Mouse (Mus musculus) NIH3T3 (cell line): ENCODE data around the gene Calr4.
A peak's percentile ranks its signal among the peaks of the same experiment; 100 is the strongest.

ENCODE experiments used
- DNase-seq: peaks from one replicate; pipeline ENCODE4 v3.0.0-alpha.2; 2012; ENCODE audit warnings: low read depth

Calr4 gene

GRCm38 (mm10) chr4:109236186-109236879 lies 2.0 kb downstream of the Calr4 start:
- DNase-seq, result no peak

GRCm38 (mm10) chr4:109238428-109239268 lies 4.4 kb downstream of the Calr4 start:
- DNase-seq, result peak; percentile 87

DNA sequence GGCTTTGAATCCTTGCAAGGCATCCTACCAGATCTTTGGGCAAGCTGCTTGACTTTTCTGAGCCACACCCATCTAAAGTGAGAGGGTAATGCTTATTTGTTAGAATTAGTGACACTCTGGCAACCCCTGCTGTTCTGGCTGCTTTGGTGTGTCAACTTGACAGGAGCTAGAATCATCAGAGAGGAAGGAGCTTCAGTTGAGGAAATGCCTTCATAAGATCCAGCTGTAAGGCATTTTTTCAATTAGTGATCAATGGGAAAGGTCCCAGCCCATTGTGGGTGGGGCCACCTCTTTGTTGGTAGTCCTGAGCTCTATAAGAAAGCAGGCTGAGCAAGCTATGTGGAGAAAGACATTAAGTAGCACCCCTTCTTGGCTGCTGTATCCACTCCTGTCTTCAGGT lies 6.9 kb downstream of the Calr4 start:
- peak; percentile 63 for DNase-seq

DNA sequence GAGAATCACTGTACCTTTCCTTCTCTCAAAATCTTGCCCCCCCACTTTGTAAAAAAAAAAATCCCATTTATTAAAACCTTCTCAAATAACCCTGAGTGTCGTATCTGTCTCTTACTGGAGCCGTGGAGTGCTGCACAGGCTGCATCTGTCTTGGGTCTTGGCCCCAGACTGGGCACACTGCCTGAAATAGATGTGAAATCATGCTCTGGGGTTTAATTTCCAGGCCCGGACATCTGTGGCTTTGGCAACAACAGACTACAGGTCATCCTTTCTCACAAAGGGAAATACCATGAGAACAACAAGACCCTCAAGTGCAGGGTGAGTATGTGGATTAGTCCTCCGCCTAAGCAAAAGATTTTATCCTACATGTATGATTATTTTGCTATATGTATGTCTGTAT lies 7.6 kb downstream of the Calr4 start:
- peak; percentile 91 for DNase-seq

DNA sequence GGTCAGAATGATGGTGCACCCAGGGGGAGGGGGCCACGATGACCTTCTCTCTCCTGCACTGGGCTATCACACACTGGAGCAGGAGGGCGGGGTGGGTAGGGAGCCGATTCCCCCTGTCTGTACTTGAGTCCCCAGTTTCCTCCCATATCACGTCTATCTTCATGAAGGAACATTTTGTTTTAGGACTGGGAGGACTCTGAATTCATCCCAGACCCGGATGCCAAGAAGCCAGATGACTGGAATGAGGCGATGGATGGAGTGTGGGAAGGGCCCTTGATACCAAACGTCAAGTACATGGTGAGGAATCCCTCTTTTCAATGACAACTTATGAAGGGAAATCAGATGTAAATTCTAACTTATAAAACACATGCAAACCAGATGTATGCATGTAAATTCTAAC lies 10.2 kb downstream of the Calr4 start:
- no peak for DNase-seq

DNA sequence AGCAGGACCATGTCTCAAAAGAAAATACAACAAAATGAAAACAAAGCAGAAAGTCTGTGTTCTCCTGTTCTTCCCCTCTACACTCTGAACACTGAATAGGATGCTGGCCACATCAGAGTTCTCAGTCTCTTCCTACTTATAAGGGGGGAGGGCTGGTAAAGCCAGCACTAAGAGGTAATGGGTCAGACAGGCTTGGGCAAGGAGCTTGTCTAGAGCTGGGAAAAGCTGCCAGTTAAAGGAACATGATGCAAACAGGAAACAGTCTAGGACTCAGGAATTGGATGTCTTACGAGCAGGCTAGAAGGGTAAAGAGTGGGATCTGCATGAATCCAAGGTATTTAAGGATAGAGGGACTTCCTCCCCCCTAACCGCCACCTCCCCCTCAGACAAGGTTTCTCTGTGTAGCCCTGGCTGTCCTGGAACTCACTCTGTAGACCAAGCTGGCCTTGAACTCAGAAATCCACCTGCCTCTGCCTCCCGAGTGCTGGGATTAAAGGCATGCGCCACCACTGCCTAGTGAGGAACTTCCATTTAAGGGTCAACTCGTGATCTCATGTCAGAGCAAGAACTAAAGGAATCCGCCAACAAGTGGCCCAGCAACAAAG lies 10.8 kb downstream of the Calr4 start:
- no peak for DNase-seq

- DNase-seq, result peak; percentile 54
Observed at GRCm38 (mm10) chr4:109251605-109252004, 17.3 kb downstream of the Calr4 start.

GRCm38 (mm10) chr4:109252199-109252598 lies 17.9 kb downstream of the Calr4 start:
- no peak for DNase-seq

DNA sequence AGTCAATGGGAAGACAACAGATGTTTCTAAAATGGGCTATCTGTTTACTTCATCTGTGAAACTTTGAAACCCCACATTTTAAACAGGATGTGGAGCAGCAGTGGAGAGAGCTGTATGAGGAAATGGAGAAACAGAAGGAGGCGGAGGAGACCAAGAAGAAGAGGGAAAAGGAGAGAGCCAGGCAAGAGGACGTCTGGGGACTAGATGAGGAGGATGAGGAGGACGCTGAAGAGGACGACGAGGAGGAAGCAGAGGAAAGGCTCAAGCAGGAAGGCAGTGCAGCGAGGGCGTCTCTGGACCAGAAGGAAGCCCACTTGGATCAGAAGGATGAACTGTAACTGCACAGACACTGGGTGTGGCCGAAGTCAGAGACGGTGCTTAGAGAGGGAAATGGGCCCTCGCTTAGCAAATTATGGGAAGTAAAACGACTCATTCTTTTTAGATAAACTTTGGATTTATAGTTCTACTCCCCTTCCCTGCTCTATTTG lies 19.4 kb downstream of the Calr4 start:
- no peak for DNase-seq

DNA sequence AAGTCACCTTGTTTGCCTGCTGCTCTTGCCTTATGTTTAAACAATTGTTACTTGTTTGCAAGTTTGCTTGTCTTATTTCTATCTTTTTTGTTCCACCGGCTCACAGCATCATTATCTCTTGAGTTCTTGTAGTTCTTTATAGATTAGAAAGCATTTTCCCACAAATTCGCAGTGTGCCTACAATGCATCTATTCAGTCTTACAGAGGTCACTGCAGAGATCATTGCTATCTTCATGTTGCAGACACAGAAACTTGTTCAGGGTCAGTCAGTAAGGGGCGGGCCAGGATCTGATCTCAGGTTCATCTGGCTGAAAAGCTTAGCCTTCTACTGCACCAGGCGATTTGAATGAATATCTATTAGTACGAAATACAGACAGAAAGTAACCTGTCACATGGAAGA lies 20.2 kb downstream of the Calr4 start:
- DNase-seq, result no peak

DNA sequence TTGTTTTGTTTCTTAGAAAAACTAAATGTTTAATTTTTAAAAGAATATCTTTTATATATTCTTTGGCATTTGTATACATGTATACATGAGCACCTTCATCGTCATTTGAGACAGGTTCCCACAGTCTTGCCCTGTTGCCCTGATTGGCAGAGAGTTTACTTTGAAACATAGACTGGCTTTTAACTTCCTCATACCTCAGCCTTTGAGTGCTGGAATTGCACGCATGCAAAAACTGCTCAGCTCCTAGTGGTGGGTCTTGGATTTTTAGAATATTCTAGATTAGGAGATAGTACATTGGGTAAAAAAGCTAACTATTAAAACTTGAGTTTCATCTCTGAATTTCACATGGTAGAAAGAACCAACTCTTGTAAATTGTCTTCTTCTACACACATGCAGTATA lies 21.0 kb downstream of the Calr4 start:
- no peak for DNase-seq

- no peak for DNase-seq
Observed at GRCm38 (mm10) chr4:109255727-109256417, 21.6 kb downstream of the Calr4 start.

DNA sequence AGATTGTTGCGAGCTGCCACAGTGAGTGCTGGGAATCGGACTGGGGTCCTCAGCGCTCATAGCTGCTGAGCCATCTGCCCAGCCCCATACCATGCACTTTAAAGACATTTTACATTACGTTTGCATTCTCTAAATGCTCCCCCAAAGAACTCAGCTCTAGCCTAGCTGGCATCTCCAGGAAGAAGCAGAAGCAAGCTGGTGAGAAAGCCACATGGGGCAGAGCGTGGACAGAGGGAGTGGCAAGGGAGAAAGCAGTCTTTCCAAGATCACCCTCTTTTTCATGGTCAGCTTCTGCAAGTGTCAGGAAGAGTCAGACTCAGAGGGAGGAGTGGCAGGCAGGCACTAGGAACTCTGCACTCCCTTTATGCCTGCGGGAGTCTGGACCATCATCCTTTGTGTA lies 22.5 kb downstream of the Calr4 start:
- no peak for DNase-seq

DNA sequence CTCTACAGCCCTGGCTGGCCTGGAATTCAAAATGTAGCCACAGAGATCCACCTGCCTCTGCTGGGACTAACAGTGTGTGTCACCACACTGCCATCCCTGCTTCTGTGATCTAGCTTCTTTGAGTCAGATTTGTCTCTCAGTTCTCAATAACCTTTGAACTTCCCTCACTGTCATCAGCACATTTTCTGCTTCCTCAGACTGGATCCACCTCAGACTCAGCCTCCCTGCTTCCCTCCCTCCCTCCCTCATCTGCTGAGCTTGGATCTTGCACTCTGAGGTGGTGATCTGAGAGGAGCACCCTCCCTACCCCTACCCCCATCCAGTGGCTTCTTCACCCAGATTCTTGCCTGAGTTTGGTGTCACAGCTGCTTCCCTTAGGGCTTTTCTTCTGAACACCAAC lies 23.4 kb downstream of the Calr4 start:
- DNase-seq, result no peak

DNA sequence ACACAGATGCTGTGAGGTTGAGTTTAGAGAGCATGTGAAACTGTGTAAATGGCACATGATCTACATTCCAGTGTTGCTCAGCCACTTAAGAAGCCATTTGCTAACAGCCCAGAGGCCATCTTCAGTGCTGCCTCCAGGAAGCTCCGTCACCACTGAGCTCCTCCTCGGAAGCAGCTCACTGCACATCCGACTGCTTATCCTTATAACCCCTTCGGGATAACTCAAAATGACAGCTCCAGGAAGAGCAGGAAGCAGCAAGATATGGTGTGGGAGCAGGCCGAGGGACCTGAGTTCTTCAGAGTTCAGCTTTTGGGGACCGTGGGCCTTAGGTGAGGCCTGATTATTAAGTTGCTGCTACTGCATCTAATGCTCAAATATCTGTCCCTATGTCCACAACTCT lies 27.8 kb downstream of the Calr4 start:
- DNase-seq, result no peak

- DNase-seq, result no peak
Observed at GRCm38 (mm10) chr4:109266056-109266455, 31.8 kb downstream of the Calr4 start.

- DNase-seq, result no peak
Observed at GRCm38 (mm10) chr4:109266744-109267143, 32.5 kb downstream of the Calr4 start.

GRCm38 (mm10) chr4:109267452-109267851 lies 33.2 kb downstream of the Calr4 start:
- DNase-seq, result no peak

- DNase-seq, result peak; percentile 19
Observed at GRCm38 (mm10) chr4:109268903-109269302, 34.6 kb downstream of the Calr4 start.

DNA sequence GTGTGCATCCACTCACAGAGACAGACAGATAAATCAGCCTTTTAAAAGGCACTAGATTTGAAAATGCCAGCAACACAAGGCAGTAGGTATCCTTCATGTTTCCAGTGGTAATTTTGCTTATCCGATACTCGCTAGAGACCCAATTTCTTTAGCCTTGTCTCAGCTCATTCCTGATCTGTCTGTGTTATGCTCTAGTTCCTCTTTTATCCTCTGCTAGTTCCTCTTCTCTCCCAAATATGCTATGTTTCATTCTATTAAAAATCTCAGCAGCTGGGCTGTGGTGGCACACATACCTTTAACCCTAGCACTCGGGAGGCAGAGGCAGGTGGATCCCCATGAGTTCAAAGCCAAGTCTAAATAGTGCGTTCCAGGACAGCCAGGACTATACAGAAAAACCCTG lies 37.5 kb downstream of the Calr4 start:
- no peak for DNase-seq

DNA sequence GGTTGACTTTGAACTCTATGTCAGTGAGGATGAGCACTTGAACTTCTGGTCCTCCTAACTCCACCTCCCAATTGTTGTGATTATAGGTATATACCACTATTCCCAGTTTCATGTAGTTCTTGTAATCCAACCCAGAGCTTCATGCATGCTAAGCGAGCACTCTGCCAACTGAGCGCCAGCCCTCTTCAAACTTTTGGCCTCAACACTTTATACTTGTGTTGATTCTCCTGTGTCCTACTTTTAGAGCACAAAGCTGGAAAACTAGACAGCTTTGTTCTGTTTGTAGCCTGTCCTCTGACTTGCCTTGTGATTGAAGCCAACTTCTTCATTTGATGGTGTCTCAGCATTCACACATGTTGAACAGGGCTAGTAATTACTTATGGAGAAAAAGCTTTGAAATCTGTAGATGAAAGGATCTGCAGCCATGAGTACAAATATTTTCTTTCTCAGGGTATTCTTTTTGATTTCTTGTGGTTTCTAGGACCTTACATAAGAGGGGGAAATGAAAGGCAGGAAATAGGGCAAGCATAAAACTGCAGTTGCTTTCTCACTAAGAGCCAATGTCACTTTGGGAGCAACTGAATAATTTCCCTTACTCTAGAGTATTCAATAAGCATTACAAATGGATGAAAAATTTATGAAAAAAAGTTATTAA lies 39.4 kb downstream of the Calr4 start:
- DNase-seq, result no peak
